In the genomic region with DNA sequence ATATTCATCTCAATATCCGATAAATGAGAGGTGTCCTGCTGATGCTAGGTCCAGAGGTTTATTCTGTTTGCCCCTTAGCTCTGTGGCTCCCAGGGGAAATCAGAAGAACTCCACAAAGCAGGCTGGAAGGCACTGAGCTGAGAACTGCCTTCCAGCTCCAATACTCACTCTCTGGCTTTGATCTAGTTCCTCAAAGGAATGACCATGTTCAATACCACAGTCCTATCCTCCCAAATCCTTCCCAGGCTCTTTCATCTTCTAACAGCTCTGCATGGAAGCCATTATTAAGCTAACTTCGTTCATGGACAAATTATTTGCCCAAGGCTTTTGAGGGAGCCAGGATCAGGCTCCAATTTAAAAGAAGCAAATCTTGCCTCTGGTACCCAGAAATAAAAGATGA, we compare ENCODE assay signal across 21 mouse cellular contexts. TPM values are rescaled to one million over a fixed set of nuclear protein-coding genes. Genes with fewer than 3 reads are reported as not detected.
"Had no signal": no experiment of that assay in that cellular context is flagged by ENCODE, and none has a peak within 500 bp of the region (broad histone marks: within the 10 kb centered on the region; RNA-seq: fewer than 3 reads in every experiment).

No protein-coding gene starts in this region.

- H3K4me1 ChIP-seq: liver, embryonic 13.5 days had no signal

- H3K27ac ChIP-seq: kidney, postnatal 0 days; left cerebral cortex, adult 2 months; liver, embryonic 13.5 days; neural tube, embryonic 12.5 days; neural tube, embryonic 15.5 days; stomach, postnatal 0 days had no signal

- DNase-seq: kidney, postnatal 25 days; layer of hippocampus, postnatal 36 days; liver, embryonic 13.5 days; lung, adult 2 months; lung, postnatal 14 days; lung, postnatal 4 days; right cerebral cortex, adult 18-20 months; right cerebral cortex, postnatal 14 days; right cerebral cortex, postnatal 4 days; thymus, adult 2 months; thymus, postnatal 14 days; thymus, postnatal 4 days had no signal

- H3K27me3 ChIP-seq: liver, embryonic 13.5 days; neural tube, embryonic 12.5 days; neural tube, embryonic 15.5 days had no signal

- H3K9ac ChIP-seq: liver, embryonic 13.5 days; neural tube, embryonic 12.5 days; neural tube, embryonic 15.5 days had no signal

- H3K4me2 ChIP-seq: liver, embryonic 13.5 days; neural tube, embryonic 12.5 days; neural tube, embryonic 15.5 days had no signal

- H3K4me3 ChIP-seq: layer of hippocampus, adult 2 months; left cerebral cortex, adult 2 months; liver, embryonic 13.5 days; neural tube, embryonic 12.5 days; neural tube, embryonic 15.5 days had no signal

- H3K36me3 ChIP-seq: liver, embryonic 13.5 days; neural tube, embryonic 12.5 days; neural tube, embryonic 15.5 days had no signal

- H3K9me3 ChIP-seq: liver, embryonic 13.5 days; neural tube, embryonic 12.5 days; neural tube, embryonic 15.5 days had no signal

RNA-seq across cellular contexts. Expression of gene Tmem252, which starts 22.2 kb away (rescaled TPM):
- total RNA-seq: megakaryocyte progenitor cell, adult 5-6 weeks; megakaryocyte-erythroid progenitor cell, adult 5-6 weeks had no signal
- polyA plus RNA-seq: liver, adult 2 months had no signal
